Mouse (Mus musculus) hindbrain, embryonic 15.5 days (tissue): ENCODE data around the gene Gm10518. TPM values are rescaled to one million over a fixed set of nuclear protein-coding genes. Genes with fewer than 3 reads are reported as not detected.

Experiments
- ATAC-seq: fragments of 200-750 bp; cut with Nextera tagmentation; 2 replicates; pipeline ENCODE4 v1.8.0; 2017; ENCODE audit warnings: low read depth, moderate number of reproducible peaks, moderate TSS enrichment; ENCODE audit not compliant: low FRiP score
- H3K27ac ChIP-seq: fragments of 300-500 bp; sonication (generic); replicated peaks from 2 replicates; pipeline ENCODE4 v1.5.1; 2015; ENCODE audit warnings: mild to moderate bottlenecking, inconsistent platforms
- H3K27me3 ChIP-seq: fragments of 300-500 bp; sonication (generic); 2 replicates; pipeline ENCODE4 v1.6.1; 2015; ENCODE audit warnings: control low read depth, inconsistent platforms
- H3K36me3 ChIP-seq: fragments of 300-500 bp; sonication (generic); 2 replicates; pipeline ENCODE4 v1.6.1; 2015; ENCODE audit warnings: control low read depth, inconsistent platforms
- H3K4me1 ChIP-seq: fragments of 300-500 bp; sonication (generic); replicated peaks from 2 replicates; pipeline ENCODE4 v1.6.1; 2015; ENCODE audit warnings: control low read depth, inconsistent platforms
- H3K4me2 ChIP-seq: fragments of 300-500 bp; sonication (generic); 2 replicates; pipeline ENCODE4 v1.6.1; 2015; ENCODE audit warnings: moderate library complexity, mild to moderate bottlenecking, inconsistent platforms
- H3K4me3 ChIP-seq: fragments of 300-500 bp; sonication (generic); 2 replicates; pipeline ENCODE4 v1.5.1; 2015; ENCODE audit warnings: mild to moderate bottlenecking, inconsistent platforms
- H3K9ac ChIP-seq: fragments of 300-500 bp; sonication (generic); 2 replicates; pipeline ENCODE4 v1.6.1; 2015; ENCODE audit warnings: inconsistent platforms
- H3K9me3 ChIP-seq: fragments of 300-500 bp; sonication (generic); 2 replicates; pipeline ENCODE4 v1.6.1; 2016; ENCODE audit warnings: control low read depth, inconsistent platforms
- WGBS: fragments of 180-500 bp; shearing (Covaris S2); methylation state at CpG from one replicate; pipeline ENCODE4 v1.1.7; 2015; 5-methylcytosine and 5-hydroxymethylcytosine counted together
- polyA plus RNA-seq: library from polyadenylated mRNA; unstranded; fragments of >200 nt; fragmentation: Nextera tagmentation; extraction: Ambion mirVana; gene quantifications from 2 replicates; pipeline ENCODE4 v1.2.1, GENCODE M21; 2015

Gene Gm10518
- polyA plus RNA-seq = 0.16 and 0.21 TPM in 2 replicates

GRCm38 (mm10) chr1:179802610-179803512 is at the start of gene Gm10518:
Gm10518 (plus strand) TSS chr1:179803376.
- peak; percentile 79 for ATAC-seq
- Histone ChIP-seq H3K27me3 (no peaks in the 10 kb centered on the region), H3K27ac (peak within 1 kb of the TSS; percentile 89), H3K9me3 (no peaks in the 10 kb centered on the region), H3K4me3 (peak within 1 kb of the TSS; percentile 83), H3K9ac (peak within 1 kb of the TSS; percentile 88), H3K4me2 (peak within 1 kb of the TSS; percentile 75), H3K36me3 (peaks cover 11% of the 10 kb centered on the region), H3K4me1 (peaks cover 25% of the 10 kb centered on the region)
- under 1% methylated on average over 84 of the region's 94 CpGs for WGBS

DNA sequence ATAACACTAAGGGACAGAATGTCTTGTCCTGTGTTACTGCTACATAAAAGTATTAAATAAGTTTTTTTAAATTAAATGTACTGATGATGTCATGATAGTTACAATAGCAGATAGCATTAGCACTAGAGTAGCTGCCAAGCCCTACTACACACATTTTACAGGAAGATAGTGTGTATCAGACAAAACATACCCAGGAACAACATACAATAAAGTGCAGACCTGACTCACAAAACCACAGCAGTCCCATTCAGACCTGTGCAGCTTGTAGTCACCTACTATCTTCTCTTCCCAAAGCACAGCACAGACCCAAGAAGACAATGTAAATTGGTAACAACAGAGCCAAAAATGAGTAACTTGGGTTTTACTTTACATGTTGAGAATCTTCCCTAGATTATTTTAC is 46.7 kb upstream of the Gm10518 start:
- no peak overlapping the region for H3K27ac ChIP-seq
- H3K9ac ChIP-seq = no peak overlapping the region
- no peaks in the 10 kb centered on the region for H3K9me3 ChIP-seq
- no peak overlapping the region for H3K4me3 ChIP-seq
- ATAC-seq = no peak
- no peak overlapping the region for H3K4me2 ChIP-seq
- no peaks in the 10 kb centered on the region for H3K4me1 ChIP-seq
- peaks cover 68% of the 10 kb centered on the region for H3K36me3 ChIP-seq
- H3K27me3 ChIP-seq = no peaks in the 10 kb centered on the region

GRCm38 (mm10) chr1:179760086-179760485 is 43.1 kb upstream of the Gm10518 start:
- peaks cover 73% of the 10 kb centered on the region for H3K36me3 ChIP-seq
- H3K27me3 ChIP-seq = no peaks in the 10 kb centered on the region
- 95% methylated on average over 5 of the region's 5 CpGs for WGBS
- H3K4me3 ChIP-seq = no peak overlapping the region
- no peak overlapping the region for H3K9ac ChIP-seq
- H3K4me2 ChIP-seq = no peak overlapping the region
- no peaks in the 10 kb centered on the region for H3K9me3 ChIP-seq
- H3K27ac ChIP-seq = no peak overlapping the region
- H3K4me1 ChIP-seq = no peaks in the 10 kb centered on the region
- ATAC-seq = no peak

- Histone ChIP-seq H3K27ac (no peak overlapping the region), H3K4me1 (no peaks in the 10 kb centered on the region), H3K4me2 (no peak overlapping the region), H3K4me3 (no peak overlapping the region), H3K9me3 (no peaks in the 10 kb centered on the region), H3K27me3 (no peaks in the 10 kb centered on the region), H3K9ac (no peak overlapping the region), H3K36me3 (peaks cover 72% of the 10 kb centered on the region)
- ATAC-seq = no peak
- WGBS = 94% methylated on average over 4 of the region's 4 CpGs
Observed at GRCm38 (mm10) chr1:179760553-179760952, 42.6 kb upstream of the Gm10518 start.

GRCm38 (mm10) chr1:179776831-179777230 is 26.3 kb upstream of the Gm10518 start:
- H3K4me1 ChIP-seq = no peaks in the 10 kb centered on the region
- WGBS = 96% methylated on average over 8 of the region's 8 CpGs
- no peak overlapping the region for H3K4me2 ChIP-seq
- no peak overlapping the region for H3K9ac ChIP-seq
- H3K27me3 ChIP-seq = no peaks in the 10 kb centered on the region
- no peak overlapping the region for H3K27ac ChIP-seq
- H3K4me3 ChIP-seq = no peak overlapping the region
- no peaks in the 10 kb centered on the region for H3K9me3 ChIP-seq
- H3K36me3 ChIP-seq = peaks cover 78% of the 10 kb centered on the region
- ATAC-seq = no peak

DNA sequence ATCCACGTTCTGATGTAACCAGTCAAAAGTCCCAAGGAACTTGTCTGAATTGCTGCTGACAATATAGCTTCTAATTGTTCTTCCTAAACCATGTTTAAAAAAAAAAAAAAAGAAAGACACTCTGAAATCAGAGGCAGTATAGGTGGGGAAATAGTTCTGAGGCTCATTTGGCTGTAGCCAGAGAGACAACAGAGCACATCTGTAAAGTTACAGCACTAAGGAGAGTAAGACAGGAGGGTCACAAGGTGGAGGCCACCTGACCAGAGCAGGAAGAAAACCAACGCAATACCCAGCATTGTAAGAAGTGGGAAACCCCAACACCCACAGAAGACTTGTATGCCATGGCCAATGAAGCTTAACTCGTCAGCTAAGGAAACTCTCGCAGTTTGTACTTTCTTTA is 19.1 kb upstream of the Gm10518 start:
- Histone ChIP-seq H3K4me1 (no peaks in the 10 kb centered on the region), H3K27ac (no peak overlapping the region), H3K9me3 (no peaks in the 10 kb centered on the region), H3K27me3 (no peaks in the 10 kb centered on the region), H3K4me3 (no peak overlapping the region), H3K36me3 (peaks cover 72% of the 10 kb centered on the region), H3K4me2 (no peak overlapping the region), H3K9ac (no peak overlapping the region)
- 90% methylated on average over 4 of the region's 4 CpGs for WGBS
- no peak for ATAC-seq

DNA sequence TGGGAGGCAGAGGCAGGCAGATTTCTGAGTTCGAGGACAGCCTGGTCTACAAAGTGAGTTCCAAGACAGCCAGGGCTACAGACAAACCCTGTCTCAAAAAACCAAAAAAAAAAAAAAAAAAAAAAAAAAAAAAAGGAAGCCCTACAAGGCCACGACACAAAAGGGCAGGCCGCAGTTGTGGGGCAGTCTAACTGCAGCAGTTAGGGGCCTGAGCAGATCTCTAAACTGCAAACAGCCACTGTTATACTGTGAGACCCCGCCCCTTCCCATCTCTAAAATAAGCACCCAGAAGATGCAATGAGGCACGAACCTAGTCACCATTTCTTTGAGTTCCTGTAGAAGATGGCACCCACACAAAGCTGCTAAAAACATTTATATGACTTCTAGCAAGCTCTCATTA is 17.7 kb upstream of the Gm10518 start:
- WGBS = 84% methylated on average over 5 of the region's 5 CpGs
- Histone ChIP-seq H3K9me3 (no peaks in the 10 kb centered on the region), H3K4me2 (no peak overlapping the region), H3K4me3 (no peak overlapping the region), H3K27me3 (no peaks in the 10 kb centered on the region), H3K4me1 (no peaks in the 10 kb centered on the region), H3K27ac (no peak overlapping the region), H3K9ac (no peak overlapping the region), H3K36me3 (peaks cover 73% of the 10 kb centered on the region)
- ATAC-seq = no peak

DNA sequence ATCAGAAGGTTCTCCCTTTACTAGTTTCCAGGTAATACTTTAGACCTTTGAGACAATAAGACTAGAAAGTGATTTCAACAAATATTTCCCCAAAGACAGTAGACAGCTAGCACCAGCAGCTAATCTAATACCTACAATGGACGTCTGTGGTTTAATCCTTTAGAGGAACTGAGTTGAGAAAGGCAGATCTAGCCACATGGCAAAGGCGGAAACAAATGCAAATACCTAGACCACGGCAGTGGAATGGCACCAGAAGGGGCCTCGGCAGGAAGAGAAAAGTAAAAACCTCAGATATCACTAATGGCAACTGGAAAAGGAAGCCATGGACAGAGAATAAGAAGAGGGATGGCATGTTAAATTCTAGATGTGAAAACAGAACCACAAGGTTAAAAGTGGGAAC is 15.9 kb upstream of the Gm10518 start:
- no peak overlapping the region for H3K4me3 ChIP-seq
- ATAC-seq = no peak
- no peak overlapping the region for H3K27ac ChIP-seq
- 82% methylated on average over 4 of the region's 4 CpGs for WGBS
- no peaks in the 10 kb centered on the region for H3K4me1 ChIP-seq
- H3K27me3 ChIP-seq = no peaks in the 10 kb centered on the region
- H3K4me2 ChIP-seq = no peak overlapping the region
- H3K9me3 ChIP-seq = no peaks in the 10 kb centered on the region
- H3K36me3 ChIP-seq = peaks cover 77% of the 10 kb centered on the region
- H3K9ac ChIP-seq = no peak overlapping the region

DNA sequence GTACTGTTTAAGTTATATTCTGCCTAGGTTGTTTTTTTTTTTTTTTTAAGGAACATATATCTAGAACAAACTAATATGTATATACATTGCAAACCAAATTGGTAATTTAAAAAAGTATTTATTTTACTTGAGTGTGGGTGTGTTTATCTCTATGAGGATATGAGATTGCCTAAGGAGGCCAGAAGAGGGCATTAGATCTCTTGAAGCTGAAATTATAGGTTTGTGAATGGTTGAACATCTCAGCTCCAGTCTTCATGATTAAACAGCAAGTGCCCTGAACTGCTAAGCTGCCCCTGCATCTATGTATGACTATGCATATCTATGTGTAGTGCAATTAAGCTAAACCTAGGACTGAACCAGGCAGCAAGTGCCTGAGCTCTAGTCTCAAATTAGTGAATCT is 4.4 kb upstream of the Gm10518 start:
- H3K36me3 ChIP-seq = peaks cover 41% of the 10 kb centered on the region
- no peak overlapping the region for H3K27ac ChIP-seq
- H3K9me3 ChIP-seq = no peaks in the 10 kb centered on the region
- no peaks in the 10 kb centered on the region for H3K27me3 ChIP-seq
- peaks cover 19% of the 10 kb centered on the region for H3K4me1 ChIP-seq
- H3K9ac ChIP-seq = no peak overlapping the region
- ATAC-seq = no peak
- no peak overlapping the region for H3K4me3 ChIP-seq
- no peak overlapping the region for H3K4me2 ChIP-seq

GRCm38 (mm10) chr1:179803513-179804139 is 450 bp downstream of the Gm10518 start, which contains the start of gene Ahctf1:
Ahctf1 (minus strand) TSS chr1:179803680.
- Histone ChIP-seq H3K27ac (peak within 1 kb of the TSS; percentile 89), H3K36me3 (peaks cover 4% of the 10 kb centered on the region; the same call in 1 of the 2 replicates), H3K9me3 (no peaks in the 10 kb centered on the region), H3K4me1 (peaks cover 25% of the 10 kb centered on the region), H3K4me2 (peak within 1 kb of the TSS; percentile 75), H3K27me3 (no peaks in the 10 kb centered on the region), H3K9ac (peak within 1 kb of the TSS; percentile 88), H3K4me3 (peak within 1 kb of the TSS; percentile 83)
- under 1% methylated on average over 56 of the region's 56 CpGs for WGBS
- ATAC-seq = peak; percentile 99

DNA sequence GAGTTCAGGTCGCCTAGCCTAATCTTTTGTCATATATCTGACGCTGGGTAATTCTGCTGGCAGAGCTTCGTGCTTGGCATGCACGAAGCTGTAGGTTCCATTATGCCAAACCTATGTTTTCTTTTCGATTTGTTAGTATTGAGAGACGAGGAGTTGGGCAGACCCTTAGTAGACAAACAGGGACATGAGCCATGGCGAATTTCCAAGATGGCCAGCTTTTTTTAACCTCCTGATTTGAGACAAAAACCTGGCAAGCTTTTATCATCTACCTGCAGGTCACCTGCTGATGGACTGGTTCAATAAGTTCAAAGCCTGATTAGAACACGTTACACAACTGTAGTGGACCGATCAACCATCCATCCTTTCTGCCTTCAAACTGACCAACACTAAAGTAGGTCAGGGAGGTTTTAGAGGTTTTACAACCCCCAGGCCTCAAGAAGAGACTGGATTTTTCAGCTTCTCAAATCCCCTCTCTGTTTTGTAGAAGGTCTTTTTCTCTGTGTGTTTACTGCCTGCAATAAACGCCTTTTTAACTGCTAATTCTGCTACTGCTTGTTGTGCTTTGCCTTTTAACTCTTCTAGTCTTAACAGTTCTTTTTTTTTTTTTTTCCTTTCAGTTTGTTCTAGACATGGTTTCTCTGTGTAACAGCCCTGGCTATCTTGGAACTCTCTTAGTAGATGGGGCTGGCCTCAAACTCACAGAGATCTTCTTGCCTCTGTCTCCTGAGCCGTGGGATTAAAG is 1.1 kb downstream of the Gm10518 start:
- peak overlapping the region; percentile 27; the same call in 1 of the 2 replicates for H3K9ac ChIP-seq
- peaks cover 25% of the 10 kb centered on the region for H3K4me1 ChIP-seq
- H3K27me3 ChIP-seq = no peaks in the 10 kb centered on the region
- WGBS = 36% methylated on average over 11 of the region's 11 CpGs
- H3K27ac ChIP-seq = peak overlapping the region; percentile 89
- H3K4me3 ChIP-seq = peak overlapping the region; percentile 83
- H3K4me2 ChIP-seq = peak overlapping the region; percentile 75
- ATAC-seq = no peak
- no peaks in the 10 kb centered on the region for H3K9me3 ChIP-seq
- no peaks in the 10 kb centered on the region for H3K36me3 ChIP-seq

GRCm38 (mm10) chr1:179805751-179806150 is 2.6 kb downstream of the Gm10518 start:
- WGBS = 90% methylated on average over 5 of the region's 5 CpGs
- H3K4me2 ChIP-seq = no peak overlapping the region
- no peaks in the 10 kb centered on the region for H3K27me3 ChIP-seq
- no peak overlapping the region for H3K27ac ChIP-seq
- H3K9ac ChIP-seq = no peak overlapping the region
- peaks cover 25% of the 10 kb centered on the region for H3K4me1 ChIP-seq
- H3K9me3 ChIP-seq = no peaks in the 10 kb centered on the region
- H3K4me3 ChIP-seq = no peak overlapping the region
- H3K36me3 ChIP-seq = no peaks in the 10 kb centered on the region
- ATAC-seq = no peak
